Mouse (Mus musculus): ENCODE data around the gene Olfr123. TPM values are rescaled to one million over a fixed set of nuclear protein-coding genes. Genes with fewer than 3 reads are reported as not detected.

Gene Olfr123
- polyA plus RNA-seq (2011; ENCODE audit: insufficient read depth, insufficient read length, low read depth, missing spikeins) = not detected in 2 replicates

DNA sequence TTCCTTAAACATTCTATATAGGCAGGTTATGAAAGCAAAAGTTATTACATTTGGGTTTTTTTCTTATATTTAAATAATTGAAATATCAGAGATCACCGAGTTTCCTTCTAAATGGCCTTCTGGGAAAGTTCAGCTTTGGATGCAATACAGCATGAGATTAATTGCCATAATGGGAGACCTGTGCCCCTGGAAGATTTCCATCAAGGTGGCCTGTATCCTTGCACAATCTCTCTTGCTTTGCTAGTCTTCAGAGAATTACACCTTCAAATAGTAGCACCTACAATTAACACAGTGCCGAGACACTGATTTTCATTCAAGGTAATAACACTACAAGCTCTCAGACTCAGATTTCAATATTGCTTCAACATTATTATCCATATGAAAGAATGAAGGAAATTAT lies at the start of gene Olfr123:
Gene Olfr123 (plus strand): TSS at position 301 of the 400 bp plus-strand sequence.
- TF ChIP-seq CTCF (IDR thresholded peaks at IDR 0.05; ENCODE audit: low read depth, low read length) (no peak), EP300 (IDR thresholded peaks at IDR 0.05; ENCODE audit: insufficient read depth, low read depth, low read length) (no peak), POLR2A (IDR thresholded peaks at IDR 0.05; ENCODE audit: insufficient read depth, low read length) (no peak)

DNA sequence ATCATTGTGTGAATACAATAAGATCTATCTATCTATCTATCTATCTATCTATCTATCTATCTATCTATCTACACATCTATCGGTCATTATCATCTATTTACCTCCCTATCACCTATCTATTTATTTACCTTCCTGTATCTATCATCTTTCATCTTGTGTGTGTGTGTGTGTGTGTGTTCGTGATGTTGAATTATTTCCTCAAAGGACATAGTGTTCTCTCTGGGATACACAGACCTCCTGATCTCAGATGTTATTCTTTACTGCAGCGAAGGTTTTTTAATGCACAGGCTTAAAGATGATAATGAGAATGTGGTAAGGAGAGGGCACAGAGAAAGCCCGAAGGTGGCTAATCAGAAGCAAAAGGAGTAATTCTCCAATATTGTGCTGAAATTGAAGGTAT lies 25.0 kb upstream of the Olfr123 start, which contains the start of gene Olfr122:
Gene Olfr122 (plus strand): TSS at position 301 of the 400 bp plus-strand sequence.
- TF ChIP-seq EP300 (IDR thresholded peaks at IDR 0.05; ENCODE audit: insufficient read depth, low read depth, low read length) (no peak), POLR2A (IDR thresholded peaks at IDR 0.05; ENCODE audit: insufficient read depth, low read length) (no peak), CTCF (IDR thresholded peaks at IDR 0.05; ENCODE audit: low read depth, low read length) (no peak)
- Histone ChIP-seq H3K9me3 (replicated peaks; ENCODE audit: control insufficient read depth, insufficient read depth, low read length, poor library complexity, severe bottlenecking) (no peaks in the 10 kb centered on the region), H3K9ac (ENCODE audit: low read depth, poor library complexity, severe bottlenecking) (no peak within 1 kb of the TSS), H3K4me1 (ENCODE audit: control insufficient read depth, insufficient read depth, low read length) (no peaks in the 10 kb centered on the region), H3K27ac (ENCODE audit: insufficient read depth, low read length) (no peak within 1 kb of the TSS), H3K4me3 (ENCODE audit: low read depth, low read length) (no peak within 1 kb of the TSS), H3K36me3 (ENCODE audit: control insufficient read depth, insufficient read depth, low read length, poor library complexity, severe bottlenecking) (no peaks in the 10 kb centered on the region), H3K27me3 (ENCODE audit: control insufficient read depth, insufficient read depth, low read length, poor library complexity, severe bottlenecking) (no peaks in the 10 kb centered on the region)

More for the DNA sequence above, at the start of gene Olfr123:
- Histone ChIP-seq H3K4me3 (ENCODE audit: low read depth, low read length) (no peak within 1 kb of the TSS), H3K27ac (ENCODE audit: insufficient read depth, low read length) (no peak within 1 kb of the TSS), H3K9me3 (replicated peaks; ENCODE audit: control insufficient read depth, insufficient read depth, low read length, poor library complexity, severe bottlenecking) (no peaks in the 10 kb centered on the region), H3K27me3 (ENCODE audit: control insufficient read depth, insufficient read depth, low read length, poor library complexity, severe bottlenecking) (no peaks in the 10 kb centered on the region), H3K36me3 (ENCODE audit: control insufficient read depth, insufficient read depth, low read length, poor library complexity, severe bottlenecking) (no peaks in the 10 kb centered on the region), H3K9ac (ENCODE audit: low read depth, poor library complexity, severe bottlenecking) (no peak within 1 kb of the TSS), H3K4me1 (ENCODE audit: control insufficient read depth, insufficient read depth, low read length) (no peaks in the 10 kb centered on the region)

DNA sequence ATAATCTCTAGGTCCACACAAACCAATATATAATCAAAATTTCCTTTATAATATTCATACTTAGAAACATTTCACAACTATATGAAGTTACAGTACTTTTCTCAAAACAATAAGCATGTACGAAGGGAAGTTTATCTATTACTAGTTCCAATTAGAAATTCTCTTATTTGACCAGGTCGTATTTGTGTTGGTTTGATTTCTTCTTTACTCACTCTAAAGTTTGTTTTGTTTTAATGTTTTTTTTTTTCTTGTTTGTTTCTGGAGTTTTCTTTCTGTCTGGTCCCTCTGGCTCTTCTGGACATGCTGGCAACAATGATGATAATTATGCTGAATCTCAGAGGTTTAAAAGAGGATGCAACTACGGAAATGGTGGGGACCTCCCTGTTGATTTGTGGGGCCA lies 6.3 kb downstream of the Olfr123 start, which contains the start of gene Olfr124:
Gene Olfr124 (plus strand): TSS at position 301 of the 400 bp plus-strand sequence.
- no peak within 1 kb of the TSS for H3K27ac ChIP-seq (ENCODE audit: insufficient read depth, low read length)
- H3K4me3 ChIP-seq (ENCODE audit: low read depth, low read length) = no peak within 1 kb of the TSS
- H3K4me1 ChIP-seq (ENCODE audit: control insufficient read depth, insufficient read depth, low read length) = no peaks in the 10 kb centered on the region
- H3K9me3 ChIP-seq (replicated peaks; ENCODE audit: control insufficient read depth, insufficient read depth, low read length, poor library complexity, severe bottlenecking) = no peaks in the 10 kb centered on the region
- no peaks in the 10 kb centered on the region for H3K27me3 ChIP-seq (ENCODE audit: control insufficient read depth, insufficient read depth, low read length, poor library complexity, severe bottlenecking)
- no peaks in the 10 kb centered on the region for H3K36me3 ChIP-seq (ENCODE audit: control insufficient read depth, insufficient read depth, low read length, poor library complexity, severe bottlenecking)
- TF ChIP-seq CTCF (IDR thresholded peaks at IDR 0.05; ENCODE audit: low read depth, low read length) = no peak
- no peak for TF ChIP-seq EP300 (IDR thresholded peaks at IDR 0.05; ENCODE audit: insufficient read depth, low read depth, low read length)
- no peak for TF ChIP-seq POLR2A (IDR thresholded peaks at IDR 0.05; ENCODE audit: insufficient read depth, low read length)
- H3K9ac ChIP-seq (ENCODE audit: low read depth, poor library complexity, severe bottlenecking) = no peak within 1 kb of the TSS

DNA sequence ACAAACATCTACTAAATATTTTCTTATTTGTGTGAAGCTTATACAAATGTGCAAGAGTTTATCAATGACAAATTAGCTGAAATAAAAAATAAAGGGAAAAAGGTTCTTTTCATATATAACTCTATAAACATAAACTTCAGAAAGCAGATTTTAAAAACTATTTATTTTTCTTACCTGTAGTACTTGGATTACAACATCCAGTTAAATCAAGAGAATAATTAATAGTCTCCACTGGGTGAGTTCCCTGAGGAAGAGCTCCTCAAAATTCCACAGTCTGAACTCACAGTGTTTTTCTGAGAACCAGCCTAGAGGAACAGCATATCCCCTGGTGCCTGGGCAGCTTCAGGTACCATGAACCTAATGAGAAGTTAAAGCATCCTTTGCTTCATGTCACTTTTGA lies 39.3 kb downstream of the Olfr123 start, which contains the start of gene Olfr125:
Gene Olfr125 (plus strand): TSS at position 301 of the 400 bp plus-strand sequence.
- Histone ChIP-seq H3K9me3 (replicated peaks; ENCODE audit: control insufficient read depth, insufficient read depth, low read length, poor library complexity, severe bottlenecking) (no peaks in the 10 kb centered on the region), H3K4me1 (ENCODE audit: control insufficient read depth, insufficient read depth, low read length) (no peaks in the 10 kb centered on the region), H3K9ac (ENCODE audit: low read depth, poor library complexity, severe bottlenecking) (no peak within 1 kb of the TSS), H3K27ac (ENCODE audit: insufficient read depth, low read length) (no peak within 1 kb of the TSS), H3K4me3 (ENCODE audit: low read depth, low read length) (no peak within 1 kb of the TSS), H3K36me3 (ENCODE audit: control insufficient read depth, insufficient read depth, low read length, poor library complexity, severe bottlenecking) (no peaks in the 10 kb centered on the region), H3K27me3 (ENCODE audit: control insufficient read depth, insufficient read depth, low read length, poor library complexity, severe bottlenecking) (no peaks in the 10 kb centered on the region; the same call in 1 of the 2 replicates)
- TF ChIP-seq POLR2A (IDR thresholded peaks at IDR 0.05; ENCODE audit: insufficient read depth, low read length) (no peak), EP300 (IDR thresholded peaks at IDR 0.05; ENCODE audit: insufficient read depth, low read depth, low read length) (no peak), CTCF (IDR thresholded peaks at IDR 0.05; ENCODE audit: low read depth, low read length) (no peak)

DNA sequence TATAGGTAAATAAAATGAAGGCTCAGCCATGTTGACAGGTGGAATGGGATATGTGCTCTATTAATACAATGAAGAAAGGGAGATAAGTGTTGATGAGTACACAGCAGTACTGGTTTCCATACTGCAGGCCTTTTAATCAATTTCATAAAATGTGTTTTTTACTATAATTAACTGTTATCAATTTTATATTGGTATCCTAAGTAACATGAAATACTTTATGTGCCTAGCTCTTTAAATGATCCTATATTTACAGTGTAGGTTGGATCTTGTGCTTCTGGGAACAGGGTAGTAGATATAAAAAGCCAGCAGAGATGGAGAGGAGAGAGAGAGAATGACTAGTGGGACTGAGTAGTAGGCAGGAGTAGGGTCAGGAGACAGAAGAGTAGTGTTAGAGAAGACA lies 53.9 kb downstream of the Olfr123 start, which contains the start of gene Olfr126:
Gene Olfr126 (plus strand): TSS at position 301 of the 400 bp plus-strand sequence.
- Histone ChIP-seq H3K27ac (ENCODE audit: insufficient read depth, low read length) (no peak within 1 kb of the TSS), H3K9me3 (replicated peaks; ENCODE audit: control insufficient read depth, insufficient read depth, low read length, poor library complexity, severe bottlenecking) (no peaks in the 10 kb centered on the region), H3K4me1 (ENCODE audit: control insufficient read depth, insufficient read depth, low read length) (no peaks in the 10 kb centered on the region), H3K27me3 (ENCODE audit: control insufficient read depth, insufficient read depth, low read length, poor library complexity, severe bottlenecking) (no peaks in the 10 kb centered on the region), H3K36me3 (ENCODE audit: control insufficient read depth, insufficient read depth, low read length, poor library complexity, severe bottlenecking) (no peaks in the 10 kb centered on the region), H3K9ac (ENCODE audit: low read depth, poor library complexity, severe bottlenecking) (no peak within 1 kb of the TSS), H3K4me3 (ENCODE audit: low read depth, low read length) (no peak within 1 kb of the TSS)
- no peak for TF ChIP-seq CTCF (IDR thresholded peaks at IDR 0.05; ENCODE audit: low read depth, low read length)

Other genes starting within 250 kb of the Olfr123 start
- not detected in 2 replicates for gene Olfr112, start 224.1 kb upstream of the Olfr123 start, polyA plus RNA-seq (2011; ENCODE audit: insufficient read depth, insufficient read length, low read depth, missing spikeins)
- gene Olfr113, start 215.9 kb upstream of the Olfr123 start, polyA plus RNA-seq (2011; ENCODE audit: insufficient read depth, insufficient read length, low read depth, missing spikeins) = not detected in 2 replicates
- not detected in 2 replicates for gene Olfr114, start 200.8 kb upstream of the Olfr123 start, polyA plus RNA-seq (2011; ENCODE audit: insufficient read depth, insufficient read length, low read depth, missing spikeins)
- not detected in 2 replicates for gene Olfr115, start 166.4 kb upstream of the Olfr123 start, polyA plus RNA-seq (2011; ENCODE audit: insufficient read depth, insufficient read length, low read depth, missing spikeins)
- gene Olfr116, start 166.3 kb upstream of the Olfr123 start, polyA plus RNA-seq (2011; ENCODE audit: insufficient read depth, insufficient read length, low read depth, missing spikeins) = not detected in 2 replicates
- not detected in 2 replicates for gene Olfr117, start 129.7 kb upstream of the Olfr123 start, polyA plus RNA-seq (2011; ENCODE audit: insufficient read depth, insufficient read length, low read depth, missing spikeins)
- gene Olfr118, start 126.5 kb upstream of the Olfr123 start, polyA plus RNA-seq (2011; ENCODE audit: insufficient read depth, insufficient read length, low read depth, missing spikeins) = not detected in 2 replicates
- not detected in 2 replicates for gene Olfr119, start 97.0 kb upstream of the Olfr123 start, polyA plus RNA-seq (2011; ENCODE audit: insufficient read depth, insufficient read length, low read depth, missing spikeins)
- not detected in 2 replicates for gene Olfr120, start 71.7 kb upstream of the Olfr123 start, polyA plus RNA-seq (2011; ENCODE audit: insufficient read depth, insufficient read length, low read depth, missing spikeins)
- gene Olfr121, start 44.7 kb upstream of the Olfr123 start, polyA plus RNA-seq (2011; ENCODE audit: insufficient read depth, insufficient read length, low read depth, missing spikeins) = not detected in 2 replicates
- not detected in 2 replicates for gene Olfr122, start 24.9 kb upstream of the Olfr123 start, polyA plus RNA-seq (2011; ENCODE audit: insufficient read depth, insufficient read length, low read depth, missing spikeins)
- gene Olfr124, start 6.4 kb downstream of the Olfr123 start, polyA plus RNA-seq (2011; ENCODE audit: insufficient read depth, insufficient read length, low read depth, missing spikeins) = not detected in 2 replicates
- gene Olfr125, start 39.4 kb downstream of the Olfr123 start, polyA plus RNA-seq (2011; ENCODE audit: insufficient read depth, insufficient read length, low read depth, missing spikeins) = not detected in 2 replicates
- gene Olfr126, start 54.0 kb downstream of the Olfr123 start, polyA plus RNA-seq (2011; ENCODE audit: insufficient read depth, insufficient read length, low read depth, missing spikeins) = not detected in 2 replicates
- 0.46 and 0.50 TPM in 2 replicates for gene Olfr127, start 106.9 kb downstream of the Olfr123 start, polyA plus RNA-seq (2011; ENCODE audit: insufficient read depth, insufficient read length, low read depth, missing spikeins)
- not detected in 2 replicates for gene Olfr128, start 127.0 kb downstream of the Olfr123 start, polyA plus RNA-seq (2011; ENCODE audit: insufficient read depth, insufficient read length, low read depth, missing spikeins)
- not detected in 2 replicates for gene Olfr761, start 159.6 kb downstream of the Olfr123 start, polyA plus RNA-seq (2011; ENCODE audit: insufficient read depth, insufficient read length, low read depth, missing spikeins)

Data from ES-Bruce4 (cell line).